Mouse (Mus musculus) heart, postnatal 0 days (tissue): Measurements from ENCODE around the gene Gm7879. TPM values are rescaled to one million over a fixed set of nuclear protein-coding genes. Genes with fewer than 3 reads are reported as not detected.

Source experiments
- ATAC-seq: fragments of 200-750 bp; cut with Nextera tagmentation; 2 replicates; pipeline ENCODE4 v1.8.0; 2017; ENCODE audit warnings: low read depth, moderate number of reproducible peaks, moderate library complexity; ENCODE audit not compliant: insufficient read depth
- DNase-seq: peaks from one replicate; pipeline ENCODE4 v3.0.0-alpha.2; 2016; ENCODE audit warnings: low spot score
- H3K27ac ChIP-seq: fragments of 300-500 bp; sonication (generic); 2 replicates; pipeline ENCODE4 v1.5.1; 2014; ENCODE audit warnings: low read depth, mild to moderate bottlenecking
- H3K27me3 ChIP-seq: fragments of 300-500 bp; sonication (generic); 2 replicates; pipeline ENCODE4 v1.6.1; 2014; ENCODE audit warnings: low read length, mixed read lengths; ENCODE audit not compliant: control insufficient read depth, insufficient read depth
- H3K36me3 ChIP-seq: fragments of 300-500 bp; sonication (generic); replicated peaks from 2 replicates; pipeline ENCODE4 v1.6.1; 2014; ENCODE audit warnings: low read length, mixed read lengths; ENCODE audit not compliant: control insufficient read depth, insufficient read depth
- H3K4me1 ChIP-seq: fragments of 300-500 bp; sonication (generic); 2 replicates; pipeline ENCODE4 v1.6.1; 2014; ENCODE audit warnings: antibody characterized with exemption; ENCODE audit not compliant: control insufficient read depth, insufficient read depth
- H3K4me2 ChIP-seq: fragments of 300-500 bp; sonication (generic); 2 replicates; pipeline ENCODE4 v1.6.1; 2014; ENCODE audit warnings: low read depth, mild to moderate bottlenecking, low read length, moderate library complexity
- H3K4me3 ChIP-seq: fragments of 300-500 bp; sonication (generic); 2 replicates; pipeline ENCODE4 v1.5.1; 2014; ENCODE audit warnings: low read depth, low read length
- H3K9ac ChIP-seq: fragments of 300-500 bp; sonication (generic); replicated peaks from 2 replicates; pipeline ENCODE4 v1.6.1; 2014; ENCODE audit warnings: low read depth, low read length, mixed read lengths
- H3K9me3 ChIP-seq: fragments of 300-500 bp; sonication (generic); replicated peaks from 2 replicates; pipeline ENCODE4 v1.6.1; 2016; ENCODE audit warnings: low read length; ENCODE audit not compliant: control insufficient read depth
- CTCF ChIP-seq: IDR thresholded peaks from 2 replicates; pipeline ENCODE4 v1.5.1; 2016; ENCODE audit warnings: antibody characterized with exemption, control low read depth, low read depth
- EP300 ChIP-seq: IDR thresholded peaks from 2 replicates; pipeline ENCODE4 v1.6.1; 2016; ENCODE audit warnings: antibody characterized with exemption, low read depth
- WGBS: fragments of 180-500 bp; shearing (Covaris S2); extraction: QIAGEN DNeasy Blood & Tissue Kit; methylation state at CpG from one replicate; pipeline ENCODE4 v1.1.7; 2014; 5-methylcytosine and 5-hydroxymethylcytosine counted together
- polyA plus RNA-seq: library from polyadenylated mRNA; unstranded; fragments of >200 nt; fragmentation: Nextera tagmentation; extraction: Ambion mirVana; gene quantifications from 2 replicates; pipeline ENCODE4 v1.2.1, GENCODE M21; 2015
- total RNA-seq: library from RNA; depleted of rRNA; stranded (reverse); fragments of >200 nt; gene quantifications from 2 replicates; pipeline ENCODE4 v1.2.3, GENCODE M21; 2014; ENCODE audit warnings: low replicate concordance; rRNA removed

The Gm7879 gene
- total and polyA plus RNA-seq, 2 experiments from 2014 or later = not detected

DNA sequence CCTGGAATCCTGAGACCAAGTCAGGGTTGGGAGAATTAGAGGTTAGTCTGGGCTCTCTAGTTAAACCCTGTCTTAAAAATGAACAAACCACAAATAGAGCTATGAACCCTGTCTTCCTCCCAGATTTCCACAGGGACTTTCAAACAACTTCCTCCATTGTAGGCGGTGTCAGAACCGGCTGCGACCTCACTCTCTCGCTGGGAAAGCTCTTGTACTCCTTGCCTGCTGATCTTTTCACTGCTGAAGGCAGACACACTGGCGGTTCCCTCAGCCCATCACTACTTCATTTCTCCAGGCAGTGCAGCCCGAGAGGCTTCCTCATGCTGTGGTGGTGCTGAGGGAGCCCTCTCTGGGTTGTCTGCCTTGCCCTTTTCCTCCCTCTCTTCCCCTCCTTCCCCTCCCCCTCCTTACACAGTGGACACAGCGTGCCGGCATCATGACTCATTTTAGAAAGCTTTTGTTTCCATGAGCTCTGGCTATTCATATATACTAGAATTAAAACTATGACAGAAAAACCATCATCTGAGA lies 35.9 kb downstream of the Gm7879 start:
- Histone ChIP-seq H3K36me3 (no peaks in the 10 kb centered on the region), H3K4me2 (peak overlapping the region; percentile 63), H3K4me3 (peak overlapping the region; percentile 41), H3K27ac (peak overlapping the region; percentile 76), H3K4me1 (peaks cover 16% of the 10 kb centered on the region), H3K27me3 (no peaks in the 10 kb centered on the region), H3K9ac (peak overlapping the region; percentile 43), H3K9me3 (no peaks in the 10 kb centered on the region)
- 3% methylated on average over 8 of the region's 8 CpGs for WGBS
- peak; percentile 47 for DNase-seq
- TF ChIP-seq EP300 (no peak), CTCF (no peak)
- ATAC-seq = peak; percentile 71

- H3K4me2 ChIP-seq = no peak overlapping the region
- no peaks in the 10 kb centered on the region for H3K27me3 ChIP-seq
- ATAC-seq = no peak
- TF ChIP-seq EP300 (no peak), CTCF (no peak)
- WGBS = 66% methylated on average over 1 of the region's 1 CpGs
- no peak overlapping the region for H3K27ac ChIP-seq
- H3K4me1 ChIP-seq = peaks cover 8% of the 10 kb centered on the region
- no peak overlapping the region for H3K9ac ChIP-seq
- no peak overlapping the region for H3K4me3 ChIP-seq
- DNase-seq = no peak
- no peaks in the 10 kb centered on the region for H3K36me3 ChIP-seq
- no peaks in the 10 kb centered on the region for H3K9me3 ChIP-seq
These were observed 40.3 kb downstream of the Gm7879 start for GRCm38 (mm10) chr5:43953241-43953640.

DNA sequence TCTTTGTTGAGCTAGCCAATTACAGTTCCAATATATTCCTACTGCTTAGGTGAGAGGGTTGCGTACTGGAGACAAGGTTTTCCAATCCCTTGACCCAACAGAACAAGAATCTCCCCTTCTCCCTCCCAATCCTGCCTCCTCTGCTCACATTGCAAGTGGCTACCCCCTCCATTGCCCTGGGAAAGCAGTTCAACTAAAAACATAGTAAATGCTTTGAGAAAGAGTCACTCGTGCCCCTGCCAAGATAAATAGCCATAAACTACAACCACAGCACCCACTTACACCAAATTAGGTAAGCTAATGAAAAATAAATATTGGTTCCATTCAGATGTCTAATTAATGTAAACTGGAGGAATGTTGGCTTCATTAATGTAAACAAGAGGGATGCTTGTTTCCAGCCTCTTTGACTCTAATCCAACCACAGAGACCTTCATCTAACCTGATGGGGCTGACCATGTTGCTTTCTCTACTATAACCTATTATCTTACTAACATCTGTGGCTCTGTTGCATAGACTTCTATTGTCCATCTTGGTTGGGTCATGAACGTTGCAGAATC lies 47.0 kb downstream of the Gm7879 start:
- Histone ChIP-seq H3K27ac (no peak overlapping the region), H3K27me3 (no peaks in the 10 kb centered on the region), H3K9ac (no peak overlapping the region), H3K4me3 (no peak overlapping the region), H3K4me1 (no peaks in the 10 kb centered on the region), H3K4me2 (no peak overlapping the region), H3K36me3 (no peaks in the 10 kb centered on the region), H3K9me3 (no peaks in the 10 kb centered on the region)
- TF ChIP-seq EP300 (no peak), CTCF (no peak)
- no peak for ATAC-seq
- DNase-seq = no peak
- 74% methylated on average over 3 of the region's 3 CpGs for WGBS

DNA sequence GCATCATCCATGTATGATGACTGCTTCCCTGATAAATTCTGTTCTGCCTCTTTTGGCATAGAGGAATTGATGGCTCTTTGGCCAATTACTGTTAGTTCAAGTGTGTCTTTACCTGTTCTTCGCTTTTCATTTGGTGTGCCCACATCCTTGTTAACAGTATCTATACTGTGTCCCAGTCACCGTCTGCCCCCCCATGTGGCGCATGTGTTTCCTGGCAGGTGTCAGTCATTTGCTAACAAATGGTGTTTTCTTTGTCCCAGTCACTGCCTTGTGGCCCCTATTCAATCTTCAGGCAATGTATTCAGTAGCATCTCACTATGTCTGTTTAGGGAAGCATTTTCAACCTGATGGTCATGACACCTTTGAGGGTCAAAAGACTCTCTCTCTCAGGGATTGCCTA lies 48.1 kb downstream of the Gm7879 start:
- Histone ChIP-seq H3K36me3 (no peaks in the 10 kb centered on the region), H3K27me3 (no peaks in the 10 kb centered on the region), H3K9me3 (no peaks in the 10 kb centered on the region), H3K27ac (no peak overlapping the region), H3K4me2 (no peak overlapping the region), H3K4me1 (no peaks in the 10 kb centered on the region), H3K4me3 (no peak overlapping the region), H3K9ac (no peak overlapping the region)
- no peak for DNase-seq
- 75% methylated on average over 3 of the region's 3 CpGs for whole genome bisulfite sequencing
- no peak for ATAC-seq
- TF ChIP-seq EP300 = no peak

Other genes starting within 250 kb of the Gm7879 start
- 0.15 and 0.70 TPM in 2 replicates for gene Bst1, start 94.3 kb upstream of the Gm7879 start, total RNA-seq
- gene Bst1, start 94.3 kb upstream of the Gm7879 start, polyA plus RNA-seq = 0.70 and 1.2 TPM in 2 replicates
- 48.9 and 56.0 TPM in 2 replicates for gene Fbxl5, start 91.5 kb upstream of the Gm7879 start, total RNA-seq
- gene Fbxl5, start 91.5 kb upstream of the Gm7879 start, polyA plus RNA-seq = 40.3 and 41.9 TPM in 2 replicates
- gene Cd38, start 44.6 kb upstream of the Gm7879 start, total RNA-seq = 17.2 and 19.6 TPM in 2 replicates
- gene Cd38, start 44.6 kb upstream of the Gm7879 start, polyA plus RNA-seq = 12.9 and 13.1 TPM in 2 replicates
- gene Fgfbp1, start 68.6 kb downstream of the Gm7879 start, total RNA-seq = 3.5 and 7.3 TPM in 2 replicates
- gene Fgfbp1, start 68.6 kb downstream of the Gm7879 start, polyA plus RNA-seq = 0.87 and 1.3 TPM in 2 replicates
- 2.8 and 4.4 TPM in 2 replicates for gene Prom1, start 188.9 kb downstream of the Gm7879 start, total RNA-seq
- 2.6 and 3.1 TPM in 2 replicates for gene Prom1, start 188.9 kb downstream of the Gm7879 start, polyA plus RNA-seq